Mouse (Mus musculus) liver, postnatal 0 days (tissue): ENCODE results near the gene Tbc1d5.

Experiments
- CTCF ChIP-seq: sonication (generic); IDR thresholded peaks from 2 replicates; pipeline ENCODE4 v1.5.1; 2016; ENCODE audit warnings: antibody characterized with exemption, low read depth
- EP300 ChIP-seq: IDR thresholded peaks from 2 replicates; pipeline ENCODE4 v1.6.1; 2016; ENCODE audit warnings: antibody characterized with exemption, low read depth, mild to moderate bottlenecking

DNA sequence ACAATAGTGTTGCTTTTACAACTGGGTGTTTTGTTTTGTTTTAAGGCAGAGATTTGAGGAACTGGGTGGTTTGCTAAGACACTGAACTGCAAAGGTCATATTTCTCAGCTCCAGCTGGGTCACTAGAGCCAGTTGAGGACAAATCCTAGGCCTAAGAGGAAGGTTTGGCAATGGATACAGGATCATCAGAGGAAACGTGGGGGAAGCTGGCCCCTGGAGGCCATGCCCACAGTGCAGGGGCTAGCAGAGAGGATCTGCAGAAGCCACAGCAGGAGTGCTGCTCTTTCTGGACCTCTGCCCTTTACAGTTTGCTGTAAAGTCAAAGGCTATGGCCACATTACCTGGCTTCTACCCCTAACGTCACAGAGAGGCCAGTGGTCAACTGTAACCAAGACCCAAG, 428.3 kb downstream of the Tbc1d5 start:
- TF ChIP-seq CTCF (no peak), EP300 (no peak)
